Mouse (Mus musculus): ENCODE measurements around the gene Ccdc39.
A peak's percentile ranks its signal among the peaks of the same experiment; 100 is the strongest.

Gene Ccdc39

GRCm38 (mm10) chr3:33843801-33844632 lies at the start of gene Ccdc39:
Gene Ccdc39 (minus strand): TSS chr3:33844310.
- DNase-seq (ENCODE audit: low read depth, low spot score) = peak; percentile 46

- DNase-seq (ENCODE audit: low read depth, low spot score) = no peak
Measured at GRCm38 (mm10) chr3:33893433-33893832, 49.3 kb upstream of the Ccdc39 start.

- DNase-seq (ENCODE audit: low read depth, low spot score) = no peak
Measured at GRCm38 (mm10) chr3:33887438-33887837, 43.3 kb upstream of the Ccdc39 start.

GRCm38 (mm10) chr3:33883105-33883504 lies 39.0 kb upstream of the Ccdc39 start:
- DNase-seq (ENCODE audit: low read depth, low spot score) = no peak

GRCm38 (mm10) chr3:33882695-33883094 lies 38.6 kb upstream of the Ccdc39 start:
- no peak for DNase-seq (ENCODE audit: low read depth, low spot score)

- DNase-seq (ENCODE audit: low read depth, low spot score) = no peak
Measured at GRCm38 (mm10) chr3:33878661-33879060, 34.6 kb upstream of the Ccdc39 start.

- DNase-seq (ENCODE audit: low read depth, low spot score) = no peak
Measured at GRCm38 (mm10) chr3:33874456-33875286, 30.6 kb upstream of the Ccdc39 start.

GRCm38 (mm10) chr3:33873837-33874236 lies 29.7 kb upstream of the Ccdc39 start:
- DNase-seq (ENCODE audit: low read depth, low spot score) = no peak

GRCm38 (mm10) chr3:33873366-33873765 lies 29.3 kb upstream of the Ccdc39 start:
- DNase-seq (ENCODE audit: low read depth, low spot score) = no peak

- DNase-seq (ENCODE audit: low read depth, low spot score) = no peak
Measured at GRCm38 (mm10) chr3:33864000-33864540, 20.0 kb upstream of the Ccdc39 start.

GRCm38 (mm10) chr3:33858939-33859338 lies 14.8 kb upstream of the Ccdc39 start:
- DNase-seq (ENCODE audit: low read depth, low spot score) = no peak

GRCm38 (mm10) chr3:33853062-33853461 lies 9.0 kb upstream of the Ccdc39 start:
- no peak for DNase-seq (ENCODE audit: low read depth, low spot score)

- no peak for DNase-seq (ENCODE audit: low read depth, low spot score)
Measured at GRCm38 (mm10) chr3:33850856-33851255, 6.7 kb upstream of the Ccdc39 start.

- DNase-seq (ENCODE audit: low read depth, low spot score) = no peak
Measured at GRCm38 (mm10) chr3:33846639-33847038, 2.5 kb upstream of the Ccdc39 start.

- no peak for DNase-seq (ENCODE audit: low read depth, low spot score)
Measured at GRCm38 (mm10) chr3:33838877-33839276, 5.2 kb downstream of the Ccdc39 start.

- DNase-seq (ENCODE audit: low read depth, low spot score) = no peak
Measured at GRCm38 (mm10) chr3:33836576-33836975, 7.5 kb downstream of the Ccdc39 start.

GRCm38 (mm10) chr3:33832351-33832750 lies 11.8 kb downstream of the Ccdc39 start:
- DNase-seq (ENCODE audit: low read depth, low spot score) = no peak

- DNase-seq (ENCODE audit: low read depth, low spot score) = peak; percentile 42
Measured at GRCm38 (mm10) chr3:33824135-33824946, 19.8 kb downstream of the Ccdc39 start.

GRCm38 (mm10) chr3:33807151-33807550 lies 37.0 kb downstream of the Ccdc39 start:
- no peak for DNase-seq (ENCODE audit: low read depth, low spot score)

GRCm38 (mm10) chr3:33800513-33800820 lies 43.6 kb downstream of the Ccdc39 start:
- no peak for DNase-seq (ENCODE audit: low read depth, low spot score)

- DNase-seq (ENCODE audit: low read depth, low spot score) = peak; percentile 98
Measured at GRCm38 (mm10) chr3:33799617-33800512, 44.2 kb downstream of the Ccdc39 start, which contains the start of gene Ttc14. Gene Ttc14 (plus strand): TSS chr3:33799832.
